Mouse (Mus musculus) layer of hippocampus, adult 11-12 months (tissue): ENCODE data around the gene Gm20388.

Experiments
- DNase-seq: peaks from one replicate; pipeline ENCODE4 v3.0.0; 2022; ENCODE audit warnings: low spot score

The Gm20388 gene

GRCm38 (mm10) chr8:121207171-121207570 lies 1296.5 kb downstream of the Gm20388 start:
- DNase-seq = no peak

GRCm38 (mm10) chr8:121210627-121211026 lies 1300.0 kb downstream of the Gm20388 start:
- no peak for DNase-seq

- no peak for DNase-seq
Observed at GRCm38 (mm10) chr8:121213236-121213635, 1302.6 kb downstream of the Gm20388 start.

- no peak for DNase-seq
Observed at GRCm38 (mm10) chr8:121213651-121214050, 1303.0 kb downstream of the Gm20388 start.

- DNase-seq = no peak
Observed at GRCm38 (mm10) chr8:121214975-121215374, 1304.3 kb downstream of the Gm20388 start.

- no peak for DNase-seq
Observed at GRCm38 (mm10) chr8:121216441-121216949, 1305.9 kb downstream of the Gm20388 start.

- DNase-seq = no peak
Observed at GRCm38 (mm10) chr8:121218486-121218885, 1307.8 kb downstream of the Gm20388 start.

- DNase-seq = no peak
Observed at GRCm38 (mm10) chr8:121220103-121220899, 1309.7 kb downstream of the Gm20388 start.

- DNase-seq = no peak
Observed at GRCm38 (mm10) chr8:121224709-121225108, 1314.1 kb downstream of the Gm20388 start.

GRCm38 (mm10) chr8:121227756-121228155 lies 1317.1 kb downstream of the Gm20388 start:
- DNase-seq = peak; percentile 43

GRCm38 (mm10) chr8:121228892-121229291 lies 1318.3 kb downstream of the Gm20388 start:
- no peak for DNase-seq

GRCm38 (mm10) chr8:121229550-121229949 lies 1318.9 kb downstream of the Gm20388 start:
- DNase-seq = no peak

GRCm38 (mm10) chr8:121233196-121233595 lies 1322.6 kb downstream of the Gm20388 start:
- DNase-seq = no peak

GRCm38 (mm10) chr8:121234915-121235314 lies 1324.3 kb downstream of the Gm20388 start:
- DNase-seq = no peak

- no peak for DNase-seq
Observed at GRCm38 (mm10) chr8:121239640-121240039, 1329.0 kb downstream of the Gm20388 start.

GRCm38 (mm10) chr8:121241761-121242552 lies 1331.3 kb downstream of the Gm20388 start:
- DNase-seq = peak; percentile 27

GRCm38 (mm10) chr8:121242671-121243070 lies 1332.0 kb downstream of the Gm20388 start:
- DNase-seq = no peak

GRCm38 (mm10) chr8:121248823-121249222 lies 1338.2 kb downstream of the Gm20388 start:
- DNase-seq = no peak

GRCm38 (mm10) chr8:121249433-121249832 lies 1338.8 kb downstream of the Gm20388 start:
- no peak for DNase-seq

GRCm38 (mm10) chr8:121251089-121251488 lies 1340.4 kb downstream of the Gm20388 start:
- DNase-seq = no peak

GRCm38 (mm10) chr8:121255727-121256265 lies 1345.2 kb downstream of the Gm20388 start:
- no peak for DNase-seq

GRCm38 (mm10) chr8:121258126-121258792 lies 1347.6 kb downstream of the Gm20388 start:
- no peak for DNase-seq
